18 mouse cellular contexts compared by ENCODE assay signal in genomic region chr2:11329407-11330224, GRCm38 (mm10).
DNase-seq lines count a peak whose midpoint lies in the region; ATAC-seq and TF ChIP-seq lines count a peak whose summit lies in the region.
"Had no signal": no experiment of that assay in that cellular context is flagged by ENCODE, and none has a peak within 500 bp of the region (broad histone marks: within the 10 kb centered on the region; RNA-seq: fewer than 3 reads in every experiment).

No protein-coding gene starts in this region.

- no peak for TF ChIP-seq EP300 in stomach, postnatal 0 days (optimal IDR thresholded peaks at IDR 0.05)

- no peak overlapping the region; the same call in 1 of the 2 replicates for H3K27ac ChIP-seq in kidney, embryonic 16.5 days (ENCODE audit: low read length)
- H3K27ac ChIP-seq in stomach, embryonic 14.5 days (ENCODE audit: low read length): no peak overlapping the region
- no peak overlapping the region for H3K27ac ChIP-seq in stomach, postnatal 0 days (replicated peaks)
- H3K27ac ChIP-seq in forebrain, embryonic 13.5 days: no peak overlapping the region
- H3K27ac ChIP-seq: embryonic facial prominence, embryonic 12.5 days; forebrain, embryonic 10.5 days; hindbrain, embryonic 14.5 days; layer of hippocampus, adult 2 months had no signal

- no peak for ATAC-seq in kidney, embryonic 16.5 days (ENCODE audit: low FRiP score, low TSS enrichment)
- ATAC-seq in stomach, embryonic 14.5 days (ENCODE audit: insufficient number of reproducible peaks, insufficient read depth, low FRiP score, low read depth): 0 out of 2 replicates have a peak, but pooled peaks have one; percentile 8
- no peak for ATAC-seq in stomach, postnatal 0 days (ENCODE audit: low FRiP score, low TSS enrichment)
- ATAC-seq in forebrain, embryonic 13.5 days: no peak

- no peak overlapping the region for H3K9ac ChIP-seq in kidney, embryonic 16.5 days (replicated peaks; ENCODE audit: low read length)
- H3K9ac ChIP-seq in stomach, embryonic 14.5 days (replicated peaks; ENCODE audit: low read depth, low read length): no peak overlapping the region
- no peak overlapping the region for H3K9ac ChIP-seq in stomach, postnatal 0 days (ENCODE audit: low read length)
- H3K9ac ChIP-seq in forebrain, embryonic 13.5 days: no peak overlapping the region
- H3K9ac ChIP-seq: embryonic facial prominence, embryonic 12.5 days; hindbrain, embryonic 14.5 days had no signal

- H3K4me3 ChIP-seq in kidney, embryonic 16.5 days (ENCODE audit: low read length): no peak overlapping the region
- H3K4me3 ChIP-seq in stomach, embryonic 14.5 days (ENCODE audit: low read depth, low read length): no peak overlapping the region
- H3K4me3 ChIP-seq in stomach, postnatal 0 days (ENCODE audit: low read depth, low read length): no peak overlapping the region
- H3K4me3 ChIP-seq in forebrain, embryonic 13.5 days: no peak overlapping the region
- H3K4me3 ChIP-seq: embryonic facial prominence, embryonic 12.5 days; forebrain, embryonic 10.5 days; layer of hippocampus, adult 2 months had no signal

- no peak for TF ChIP-seq CTCF in stomach, postnatal 0 days (IDR thresholded peaks at IDR 0.05; ENCODE audit: low read depth)

- H3K4me1 ChIP-seq in kidney, embryonic 16.5 days (ENCODE audit: insufficient read depth, low read length): 0 out of 2 replicates have a peak, but pooled peaks cover 3% of the 10 kb centered on the region
- H3K4me1 ChIP-seq in stomach, embryonic 14.5 days (ENCODE audit: control insufficient read depth, insufficient read depth, low read length): no peaks in the 10 kb centered on the region
- H3K4me1 ChIP-seq in stomach, postnatal 0 days (replicated peaks; ENCODE audit: control insufficient read depth, insufficient read depth): no peaks in the 10 kb centered on the region
- H3K4me1 ChIP-seq in forebrain, embryonic 13.5 days: no peaks in the 10 kb centered on the region
- H3K4me1 ChIP-seq: embryonic facial prominence, embryonic 12.5 days had no signal

- H3K27me3 ChIP-seq in kidney, embryonic 16.5 days (ENCODE audit: insufficient read depth, low read length): no peaks in the 10 kb centered on the region
- H3K27me3 ChIP-seq in stomach, embryonic 14.5 days (ENCODE audit: control insufficient read depth, insufficient read depth, low read length): no peaks in the 10 kb centered on the region
- no peaks in the 10 kb centered on the region for H3K27me3 ChIP-seq in stomach, postnatal 0 days (ENCODE audit: control insufficient read depth, insufficient read depth, low read length)
- peaks cover 4% of the 10 kb centered on the region; the same call in 1 of the 2 replicates for H3K27me3 ChIP-seq in forebrain, embryonic 13.5 days
- H3K27me3 ChIP-seq: embryonic facial prominence, embryonic 12.5 days had no signal

- WGBS in kidney, embryonic 16.5 days: 48% methylated on average over 10 of the region's 10 CpGs
- WGBS in stomach, embryonic 14.5 days: 31% methylated on average over 10 of the region's 10 CpGs
- WGBS in stomach, postnatal 0 days: 28% methylated on average over 10 of the region's 10 CpGs
- 71% methylated on average over 10 of the region's 10 CpGs for WGBS in forebrain, embryonic 13.5 days

- no peak overlapping the region for H3K4me2 ChIP-seq in kidney, embryonic 16.5 days (replicated peaks; ENCODE audit: low read depth, low read length)
- no peak overlapping the region for H3K4me2 ChIP-seq in stomach, embryonic 14.5 days (replicated peaks; ENCODE audit: low read depth, low read length)
- no peak overlapping the region for H3K4me2 ChIP-seq in stomach, postnatal 0 days (replicated peaks; ENCODE audit: low read depth)
- H3K4me2 ChIP-seq in forebrain, embryonic 13.5 days: no peak overlapping the region
- H3K4me2 ChIP-seq: embryonic facial prominence, embryonic 12.5 days; hindbrain, embryonic 14.5 days; liver, embryonic 11.5 days had no signal

- no peaks in the 10 kb centered on the region for H3K36me3 ChIP-seq in kidney, embryonic 16.5 days (ENCODE audit: insufficient read depth, low read length)
- H3K36me3 ChIP-seq in stomach, embryonic 14.5 days (ENCODE audit: control insufficient read depth, insufficient read depth, low read length): no peaks in the 10 kb centered on the region
- no peaks in the 10 kb centered on the region for H3K36me3 ChIP-seq in stomach, postnatal 0 days (ENCODE audit: control insufficient read depth, insufficient read depth, low read length)
- H3K36me3 ChIP-seq in forebrain, embryonic 13.5 days (ENCODE audit: poor library complexity, severe bottlenecking): no peaks in the 10 kb centered on the region
- H3K36me3 ChIP-seq: embryonic facial prominence, embryonic 12.5 days; forebrain, embryonic 10.5 days; G1E had no signal

- no peaks in the 10 kb centered on the region for H3K9me3 ChIP-seq in kidney, embryonic 16.5 days (ENCODE audit: low read length)
- H3K9me3 ChIP-seq in stomach, embryonic 14.5 days (ENCODE audit: control insufficient read depth, low read depth, low read length): no peaks in the 10 kb centered on the region
- no peaks in the 10 kb centered on the region for H3K9me3 ChIP-seq in stomach, postnatal 0 days (ENCODE audit: control insufficient read depth, low read length)
- H3K9me3 ChIP-seq in forebrain, embryonic 13.5 days (replicated peaks): no peaks in the 10 kb centered on the region
- H3K9me3 ChIP-seq: embryonic facial prominence, embryonic 12.5 days; forebrain, embryonic 10.5 days; G1E had no signal

- DNase-seq in kidney, adult 11 months: peak; percentile 33
- no peak for DNase-seq in stomach, postnatal 0 days (ENCODE audit: low spot score)
- peak; percentile 20 for DNase-seq in adrenal gland, postnatal 25 days
- peak; percentile 55 to 58 for DNase-seq in kidney, postnatal 36 days
- DNase-seq in c-Kit-positive CD71-positive TER-119-positive erythroid progenitor cells, embryonic 14.5 days (ENCODE audit: low spot score): no peak
- DNase-seq: cerebellum, adult 9-11 months; heart, adult 18-20 months; heart, postnatal 10 days; thymus, adult 2 months had no signal

Comparison
In these comparisons a context has a peak if more than half of its experiments do, and no peak if none do; other contexts are left out.
1. DNase-seq: peak in kidney, adult 11 months (single experiment), adrenal gland, postnatal 25 days (single experiment) and kidney, postnatal 36 days (2 of 2); none in stomach, postnatal 0 days (single experiment) and c-Kit-positive CD71-positive TER-119-positive erythroid progenitor cells, embryonic 14.5 days (single experiment).